Mouse (Mus musculus): Measurements from ENCODE around the gene Mad1l1. TPM values are rescaled to one million over a fixed set of nuclear protein-coding genes. Genes with fewer than 3 reads are reported as not detected.

Gene Mad1l1
- polyA plus RNA-seq, 3 experiments from 2014 or later, result 18.8 to 24.9 (median 22.0) TPM

- no peak for ATAC-seq
Measured at GRCm38 (mm10) chr5:139985073-139985746, 336.1 kb downstream of the Mad1l1 start.

DNA sequence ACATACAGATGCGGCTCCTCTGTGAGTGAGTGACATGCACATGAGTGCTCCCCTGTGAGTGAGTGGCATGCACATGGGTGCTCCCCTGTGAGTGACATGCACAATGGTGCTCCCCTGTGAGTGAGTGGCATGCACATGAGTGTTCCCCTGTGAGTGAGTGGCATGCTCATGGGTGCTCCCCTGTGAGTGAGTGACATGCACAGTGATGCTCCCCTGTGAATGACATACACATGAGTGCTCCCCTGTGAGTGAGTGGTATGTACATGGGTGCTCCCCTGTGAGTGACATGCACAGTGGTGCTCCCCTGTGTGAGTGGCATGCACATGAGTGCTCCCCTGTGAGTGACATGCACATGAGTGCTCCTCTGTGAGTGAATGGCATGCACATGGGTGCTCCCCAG lies 339.4 kb downstream of the Mad1l1 start:
- ATAC-seq, result no peak

DNA sequence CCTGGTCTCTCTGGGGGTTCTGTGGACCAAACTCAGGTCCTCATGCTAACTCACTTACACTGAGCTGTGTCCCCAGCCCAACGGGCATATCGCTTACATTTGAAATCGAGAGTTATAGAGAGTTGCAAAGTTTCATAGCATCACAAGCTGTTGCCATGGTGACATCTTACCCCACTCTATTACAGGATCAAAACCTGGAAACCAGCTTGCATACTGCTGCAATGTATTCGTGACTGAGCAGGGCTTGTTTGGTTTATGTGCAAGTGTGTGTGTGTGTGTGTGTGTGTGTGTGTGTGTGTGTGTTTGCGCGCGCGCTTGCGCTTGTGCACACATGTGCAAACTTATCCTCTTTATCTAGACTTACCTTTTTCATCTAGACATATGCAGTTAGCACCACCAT lies 342.0 kb downstream of the Mad1l1 start:
- no peak for ATAC-seq

DNA sequence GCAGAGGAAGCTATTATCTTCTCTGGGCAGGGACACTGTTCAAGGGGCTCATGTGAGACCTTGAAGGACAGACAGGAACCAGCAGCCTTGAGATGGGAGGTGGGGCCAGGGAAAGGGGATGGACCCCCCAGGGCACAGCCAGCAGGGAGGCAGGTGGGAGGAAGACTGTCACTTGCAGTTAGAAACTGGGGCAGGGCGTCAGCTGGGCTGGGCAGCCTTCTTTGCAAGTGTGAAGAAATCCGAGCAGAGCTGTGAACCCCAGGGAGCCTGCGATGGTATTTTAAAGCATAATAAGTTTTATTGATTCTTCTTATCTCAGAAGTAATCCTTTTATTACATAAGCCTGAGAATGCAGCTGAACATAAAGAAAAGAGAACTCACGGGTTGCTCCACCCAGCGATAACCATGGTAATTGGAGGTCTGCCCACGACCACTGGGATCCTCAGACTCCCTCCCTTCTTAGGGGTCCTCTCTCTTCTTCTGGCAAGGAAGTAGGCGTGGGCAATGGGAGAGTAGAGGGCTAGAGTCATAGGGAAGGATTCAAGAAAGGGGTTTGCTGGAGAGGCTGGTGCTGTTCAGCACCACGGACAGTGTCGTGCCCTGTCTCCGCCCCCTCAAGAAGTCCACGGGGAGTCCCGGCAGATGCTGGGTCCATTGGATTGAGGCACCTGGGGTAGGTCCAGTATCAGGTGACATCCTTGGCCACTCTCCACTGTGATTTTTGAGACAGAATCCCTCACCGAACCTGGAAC lies 342.7 kb downstream of the Mad1l1 start:
- ATAC-seq, result no peak

- ATAC-seq, result no peak
Measured at GRCm38 (mm10) chr5:139977476-139977875, 343.9 kb downstream of the Mad1l1 start.

DNA sequence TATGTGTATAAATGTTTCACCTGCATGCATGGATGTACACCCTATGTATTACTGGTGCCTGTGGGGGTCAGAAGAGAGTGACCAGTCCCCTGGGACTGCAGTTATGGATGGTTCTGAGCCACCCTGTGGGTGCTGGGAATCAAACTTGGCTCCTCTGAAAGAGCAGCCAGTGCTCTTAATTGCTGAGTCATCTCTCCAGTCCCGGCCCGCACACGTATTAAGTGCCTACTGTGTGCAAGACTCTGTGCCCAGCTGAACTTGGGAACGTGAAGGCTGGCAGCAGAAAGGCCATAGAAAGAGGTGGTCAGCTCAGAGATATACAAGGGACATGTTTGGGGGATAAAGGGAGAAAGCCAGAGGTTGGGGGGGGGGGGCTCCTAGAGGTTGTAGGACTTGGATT lies 344.8 kb downstream of the Mad1l1 start:
- ATAC-seq, result no peak

DNA sequence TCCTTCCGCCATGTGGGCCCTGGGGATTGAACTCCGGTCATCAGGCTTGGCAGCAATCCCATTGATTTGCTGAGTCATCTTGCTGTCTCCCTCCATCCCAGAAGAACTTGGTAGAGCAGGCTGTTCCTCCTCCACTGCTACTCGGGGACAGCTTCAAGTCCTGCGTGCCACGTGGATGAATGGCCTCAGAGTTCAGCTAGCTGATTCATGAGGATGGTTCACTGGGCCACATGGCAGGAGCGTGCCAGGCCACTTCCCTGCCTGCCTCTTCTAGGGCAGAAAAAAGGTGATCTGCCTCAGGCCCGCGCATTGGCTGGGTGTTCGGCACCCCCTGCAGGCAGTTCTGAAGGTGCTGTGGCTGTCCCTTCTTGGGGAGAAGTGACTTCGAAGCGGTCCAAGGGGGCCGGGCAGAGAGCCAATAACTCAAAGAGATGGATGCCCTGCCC lies 351.1 kb downstream of the Mad1l1 start:
- no peak for ATAC-seq

GRCm38 (mm10) chr5:139969151-139969948 lies 352.0 kb downstream of the Mad1l1 start:
- ATAC-seq, result no peak

DNA sequence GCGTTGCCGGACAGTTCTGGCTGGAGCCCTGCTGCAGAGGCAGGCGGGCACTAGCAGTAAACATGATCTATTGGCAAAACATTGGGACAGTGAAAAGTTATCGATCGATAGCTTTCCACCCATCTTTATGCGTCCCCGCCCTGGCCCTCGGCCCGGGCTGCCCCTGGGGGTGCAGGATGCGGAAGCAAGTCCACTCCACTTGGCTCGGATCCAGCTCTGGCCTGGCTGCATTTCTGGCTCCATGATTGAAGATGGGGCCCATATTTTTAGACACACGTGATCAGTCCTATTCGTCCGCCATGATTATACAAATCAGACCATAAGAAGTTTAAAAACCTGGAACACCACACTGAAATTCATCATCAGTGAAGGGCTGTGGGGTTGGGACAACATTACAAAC lies 355.8 kb downstream of the Mad1l1 start:
- no peak for ATAC-seq

GRCm38 (mm10) chr5:139964391-139964790 lies 357.0 kb downstream of the Mad1l1 start:
- ATAC-seq, result no peak

DNA sequence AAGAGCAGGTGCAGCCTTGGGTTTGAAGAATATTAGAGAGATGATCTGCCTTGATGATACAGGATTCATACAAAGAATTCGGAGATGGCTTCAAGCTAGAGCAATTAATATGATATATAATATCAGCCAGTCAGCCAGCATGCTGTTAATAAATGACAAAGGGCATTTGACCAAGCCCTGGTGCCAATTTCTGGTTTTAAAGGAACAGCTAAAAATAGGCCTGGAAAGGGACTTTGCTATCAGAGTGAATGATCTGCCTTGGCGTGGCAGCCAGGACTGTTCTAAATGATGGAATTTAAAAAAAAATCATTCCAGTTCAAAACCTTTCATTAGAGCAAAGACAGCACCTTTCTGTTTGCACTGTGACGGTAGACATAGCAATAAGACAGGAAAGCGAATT lies 361.6 kb downstream of the Mad1l1 start:
- ATAC-seq, result no peak

Other genes starting within 250 kb of the Mad1l1 start
- 10 to 100 TPM; 14.8 to 31.5 (median 20.5) TPM for gene Nudt1, start 104 bp upstream of the Mad1l1 start, polyA plus RNA-seq (2017; shearing (Covaris generic))
- gene Mrm2, start 10.3 kb upstream of the Mad1l1 start, polyA plus RNA-seq (2017; shearing (Covaris generic)), result 10 to 100 TPM in 2 of 3 experiments, 1 to 10 TPM in 1; 7.8 to 12.4 (median 10.8) TPM
- 1 to 10 TPM in 2 of 3 experiments, under 1 TPM in 1; 0.50 to 2.1 (median 1.6) TPM for gene Snx8, start 67.7 kb upstream of the Mad1l1 start, polyA plus RNA-seq (2017; shearing (Covaris generic))
- 10 to 100 TPM; 25.8 to 31.8 (median 29.5) TPM for gene Eif3b, start 97.8 kb upstream of the Mad1l1 start, polyA plus RNA-seq (2017; shearing (Covaris generic))
- gene Gm4869, start 124.1 kb upstream of the Mad1l1 start, polyA plus RNA-seq (2017; shearing (Covaris generic)), result not detected
- 10 to 100 TPM; 25.6 to 35.2 (median 33.2) TPM for gene Chst12, start 184.0 kb upstream of the Mad1l1 start, polyA plus RNA-seq (2017; shearing (Covaris generic))
- 1 to 10 TPM; 1.2 to 5.5 (median 1.9) TPM for gene Grifin, start 243.5 kb upstream of the Mad1l1 start, polyA plus RNA-seq (2017; shearing (Covaris generic))